Mouse (Mus musculus): ENCODE results near the gene AI413582. TPM values are rescaled to one million over a fixed set of nuclear protein-coding genes. Genes with fewer than 3 reads are reported as not detected.
A peak's percentile ranks its signal among the peaks of the same experiment; 100 is the strongest.

The AI413582 gene
- polyA plus RNA-seq, 1 experiment from 2014 or later: 65.8 TPM

DNA sequence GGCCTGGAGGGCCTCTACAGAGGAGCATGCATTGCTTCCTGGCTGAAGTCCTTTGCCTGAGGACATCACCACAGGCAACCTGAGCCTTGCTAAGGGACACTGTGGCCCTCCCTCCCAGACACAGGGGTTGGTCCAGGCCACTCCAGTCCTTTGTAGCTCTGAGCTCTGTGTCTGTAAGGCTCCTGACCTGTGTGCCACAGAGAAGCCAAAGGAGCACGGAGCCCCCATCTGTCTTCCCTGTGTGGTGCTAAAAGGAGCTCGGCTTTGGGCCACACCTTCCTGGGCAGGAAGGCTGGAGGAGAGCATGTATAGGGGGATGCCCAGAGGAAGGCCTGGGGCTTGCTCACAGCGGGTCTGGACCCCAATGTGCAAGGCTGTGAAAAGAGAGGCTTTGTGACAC, 23.6 kb downstream of the AI413582 start:
- no peaks in the 10 kb centered on the region for H3K4me1 ChIP-seq (ENCODE audit: control insufficient read depth, insufficient read depth, low read length)
- no peak overlapping the region for H3K4me3 ChIP-seq (ENCODE audit: low read depth, low read length)
- no peaks in the 10 kb centered on the region for H3K36me3 ChIP-seq (ENCODE audit: control insufficient read depth, insufficient read depth, low read length)
- WGBS: 78% methylated on average over 3 of the region's 3 CpGs
- no peak for ATAC-seq
- H3K27ac ChIP-seq (ENCODE audit: low read length): no peak overlapping the region
- no peak overlapping the region for H3K4me2 ChIP-seq (ENCODE audit: low read length)
- no peak overlapping the region for H3K9ac ChIP-seq (ENCODE audit: low read depth, low read length)
- no peaks in the 10 kb centered on the region for H3K27me3 ChIP-seq (ENCODE audit: control insufficient read depth, insufficient read depth, low read depth, low read length)
- H3K9me3 ChIP-seq (replicated peaks; ENCODE audit: control insufficient read depth, low read length, poor library complexity, severe bottlenecking): no peaks in the 10 kb centered on the region

DNA sequence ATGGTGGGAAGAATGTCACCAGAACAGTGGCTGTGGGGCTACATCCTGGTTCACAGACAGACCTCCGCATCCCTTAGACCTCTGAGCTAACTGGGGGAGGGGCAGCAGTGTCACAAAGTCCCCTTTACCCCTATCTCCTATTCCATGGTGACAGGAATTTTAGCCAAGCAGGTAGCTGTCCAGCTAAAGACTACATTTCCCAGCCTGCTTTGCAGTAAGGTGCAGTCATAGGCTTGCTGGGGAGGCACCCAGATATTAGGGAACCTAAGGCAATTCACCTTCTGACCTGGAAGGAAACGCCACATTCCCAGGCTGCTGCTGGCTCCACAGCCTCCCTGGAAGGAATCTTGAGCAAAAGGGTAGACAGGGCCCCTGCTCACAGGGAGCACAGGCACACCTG, 24.3 kb downstream of the AI413582 start:
- no peaks in the 10 kb centered on the region for H3K36me3 ChIP-seq (ENCODE audit: control insufficient read depth, insufficient read depth, low read length)
- ATAC-seq: no peak
- 75% methylated on average over 2 of the region's 2 CpGs for WGBS

GRCm38 (mm10) chr17:27534718-27535117, 30.8 kb downstream of the AI413582 start:
- Histone ChIP-seq H3K27ac (ENCODE audit: low read length) (no peak overlapping the region), H3K9ac (ENCODE audit: low read depth, low read length) (no peak overlapping the region), H3K9me3 (replicated peaks; ENCODE audit: control insufficient read depth, low read length, poor library complexity, severe bottlenecking) (no peaks in the 10 kb centered on the region), H3K36me3 (ENCODE audit: control insufficient read depth, insufficient read depth, low read length) (no peaks in the 10 kb centered on the region), H3K4me3 (ENCODE audit: low read depth, low read length) (no peak overlapping the region), H3K27me3 (ENCODE audit: control insufficient read depth, insufficient read depth, low read depth, low read length) (no peaks in the 10 kb centered on the region), H3K4me2 (ENCODE audit: low read length) (peak overlapping the region; percentile 23; the same call in 1 of the 2 replicates), H3K4me1 (ENCODE audit: control insufficient read depth, insufficient read depth, low read length) (no peaks in the 10 kb centered on the region)
- 3% methylated on average over 10 of the region's 10 CpGs for WGBS
- ATAC-seq: peak; percentile 68

More for the DNA sequence above, 24.3 kb downstream of the AI413582 start:
- no peak overlapping the region for H3K4me2 ChIP-seq (ENCODE audit: low read length)
- no peak overlapping the region for H3K27ac ChIP-seq (ENCODE audit: low read length)
- H3K27me3 ChIP-seq (ENCODE audit: control insufficient read depth, insufficient read depth, low read depth, low read length): no peaks in the 10 kb centered on the region
- H3K4me3 ChIP-seq (ENCODE audit: low read depth, low read length): no peak overlapping the region
- H3K9ac ChIP-seq (ENCODE audit: low read depth, low read length): no peak overlapping the region
- H3K4me1 ChIP-seq (ENCODE audit: control insufficient read depth, insufficient read depth, low read length): no peaks in the 10 kb centered on the region
- H3K9me3 ChIP-seq (replicated peaks; ENCODE audit: control insufficient read depth, low read length, poor library complexity, severe bottlenecking): no peaks in the 10 kb centered on the region

DNA sequence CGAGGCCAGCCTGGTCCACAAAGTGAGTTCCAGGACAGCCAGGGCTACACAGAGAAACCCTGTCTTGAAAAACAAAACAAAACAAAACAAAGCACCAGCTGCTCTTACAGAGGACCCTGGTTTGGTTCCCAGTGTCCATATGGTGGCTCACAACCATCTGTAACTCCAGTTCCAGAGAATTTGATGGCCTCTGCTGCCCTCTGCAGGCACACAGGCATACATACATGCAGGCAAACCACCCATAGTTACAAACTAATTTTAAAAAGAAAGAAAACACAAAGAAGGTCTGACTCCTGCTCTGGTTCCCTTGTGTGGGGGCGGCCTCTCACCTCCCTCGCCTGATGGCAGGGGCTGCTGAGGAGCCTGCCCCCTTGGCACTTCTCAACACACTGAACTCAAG, 32.2 kb downstream of the AI413582 start:
- ATAC-seq: no peak
- Histone ChIP-seq H3K27ac (ENCODE audit: low read length) (no peak overlapping the region), H3K9ac (ENCODE audit: low read depth, low read length) (no peak overlapping the region), H3K36me3 (ENCODE audit: control insufficient read depth, insufficient read depth, low read length) (no peaks in the 10 kb centered on the region), H3K9me3 (replicated peaks; ENCODE audit: control insufficient read depth, low read length, poor library complexity, severe bottlenecking) (no peaks in the 10 kb centered on the region), H3K4me1 (ENCODE audit: control insufficient read depth, insufficient read depth, low read length) (no peaks in the 10 kb centered on the region), H3K27me3 (ENCODE audit: control insufficient read depth, insufficient read depth, low read depth, low read length) (no peaks in the 10 kb centered on the region), H3K4me3 (ENCODE audit: low read depth, low read length) (no peak overlapping the region), H3K4me2 (ENCODE audit: low read length) (no peak overlapping the region)
- WGBS: 81% methylated on average over 3 of the region's 3 CpGs

DNA sequence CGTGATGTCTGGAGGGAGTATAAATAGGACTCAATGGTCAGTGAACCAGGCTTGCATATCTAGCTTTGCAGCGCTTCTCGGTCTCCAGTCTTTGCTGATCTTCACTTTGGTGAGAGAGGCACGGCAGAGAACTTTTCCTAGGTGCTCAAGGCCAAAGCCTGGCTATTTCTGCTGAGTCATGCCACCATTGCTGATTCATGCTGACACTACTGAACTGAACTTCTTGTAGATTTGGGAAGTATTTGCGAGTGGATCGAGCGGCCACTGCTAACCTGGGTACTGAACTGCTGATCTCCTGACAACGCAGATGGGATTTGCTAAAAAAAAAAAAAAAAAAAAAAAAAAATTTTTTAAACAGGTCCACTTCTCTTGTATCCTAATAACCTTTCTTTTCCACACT, 33.5 kb downstream of the AI413582 start:
- ATAC-seq: no peak
- WGBS: 92% methylated on average over 8 of the region's 8 CpGs

DNA sequence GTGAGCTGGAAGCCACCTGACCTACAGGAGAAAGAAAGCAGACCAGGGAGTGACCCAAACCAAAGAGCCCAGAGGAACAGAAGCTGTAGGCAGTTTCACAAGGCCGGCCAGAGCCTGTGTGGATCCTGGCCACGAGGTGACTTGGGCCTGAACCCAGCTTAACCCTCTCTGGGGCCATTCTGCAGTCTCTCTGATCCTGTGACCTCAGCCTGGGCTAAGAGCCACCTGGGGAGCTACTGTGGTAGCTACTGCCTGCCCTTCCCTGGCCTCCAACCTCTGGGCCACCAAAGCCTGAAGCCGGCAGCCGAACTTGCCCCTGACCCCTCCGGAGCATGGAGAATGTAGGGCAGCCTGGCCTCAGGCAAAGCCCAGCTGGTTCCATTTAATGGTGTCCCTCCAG, 36.8 kb downstream of the AI413582 start:
- Histone ChIP-seq H3K4me1 (ENCODE audit: control insufficient read depth, insufficient read depth, low read length) (no peaks in the 10 kb centered on the region), H3K4me3 (ENCODE audit: low read depth, low read length) (no peak overlapping the region), H3K4me2 (ENCODE audit: low read length) (no peak overlapping the region), H3K9ac (ENCODE audit: low read depth, low read length) (no peak overlapping the region), H3K36me3 (ENCODE audit: control insufficient read depth, insufficient read depth, low read length) (no peaks in the 10 kb centered on the region), H3K27ac (ENCODE audit: low read length) (no peak overlapping the region), H3K27me3 (ENCODE audit: control insufficient read depth, insufficient read depth, low read depth, low read length) (no peaks in the 10 kb centered on the region), H3K9me3 (replicated peaks; ENCODE audit: control insufficient read depth, low read length, poor library complexity, severe bottlenecking) (no peaks in the 10 kb centered on the region)
- ATAC-seq: no peak
- 74% methylated on average over 5 of the region's 5 CpGs for WGBS

More for the DNA sequence above, 33.5 kb downstream of the AI413582 start:
- H3K36me3 ChIP-seq (ENCODE audit: control insufficient read depth, insufficient read depth, low read length): no peaks in the 10 kb centered on the region
- no peak overlapping the region for H3K27ac ChIP-seq (ENCODE audit: low read length)
- no peak overlapping the region for H3K4me3 ChIP-seq (ENCODE audit: low read depth, low read length)
- no peak overlapping the region for H3K4me2 ChIP-seq (ENCODE audit: low read length)
- no peaks in the 10 kb centered on the region for H3K4me1 ChIP-seq (ENCODE audit: control insufficient read depth, insufficient read depth, low read length)
- no peaks in the 10 kb centered on the region for H3K27me3 ChIP-seq (ENCODE audit: control insufficient read depth, insufficient read depth, low read depth, low read length)
- no peaks in the 10 kb centered on the region for H3K9me3 ChIP-seq (replicated peaks; ENCODE audit: control insufficient read depth, low read length, poor library complexity, severe bottlenecking)
- H3K9ac ChIP-seq (ENCODE audit: low read depth, low read length): no peak overlapping the region

DNA sequence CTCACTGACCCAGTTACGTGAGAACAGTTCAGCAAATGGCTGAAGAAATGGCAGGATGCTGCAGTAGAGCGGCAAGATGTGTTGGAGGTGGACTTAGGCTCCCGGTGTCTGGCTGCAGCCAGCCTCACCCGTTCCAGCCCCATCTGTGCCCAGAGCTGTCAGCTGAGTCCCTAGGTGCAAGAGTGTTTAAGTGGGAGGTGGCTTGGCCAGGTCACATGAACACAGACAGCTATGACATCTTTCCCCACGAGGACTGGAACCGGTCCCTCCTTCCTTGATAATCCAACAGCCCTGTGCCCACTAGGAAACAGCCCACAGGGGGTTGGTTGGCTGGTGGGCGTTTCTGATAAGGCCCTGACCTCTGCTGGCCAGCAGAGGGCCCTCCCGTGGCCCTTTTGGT, 37.5 kb downstream of the AI413582 start:
- Histone ChIP-seq H3K4me2 (ENCODE audit: low read length) (no peak overlapping the region), H3K9me3 (replicated peaks; ENCODE audit: control insufficient read depth, low read length, poor library complexity, severe bottlenecking) (no peaks in the 10 kb centered on the region), H3K9ac (ENCODE audit: low read depth, low read length) (no peak overlapping the region), H3K27me3 (ENCODE audit: control insufficient read depth, insufficient read depth, low read depth, low read length) (no peaks in the 10 kb centered on the region), H3K4me1 (ENCODE audit: control insufficient read depth, insufficient read depth, low read length) (no peaks in the 10 kb centered on the region), H3K4me3 (ENCODE audit: low read depth, low read length) (no peak overlapping the region), H3K36me3 (ENCODE audit: control insufficient read depth, insufficient read depth, low read length) (no peaks in the 10 kb centered on the region), H3K27ac (ENCODE audit: low read length) (no peak overlapping the region)
- no peak for ATAC-seq
- WGBS: 48% methylated on average over 8 of the region's 8 CpGs

- WGBS: 70% methylated on average over 6 of the region's 6 CpGs
These were observed 38.4 kb downstream of the AI413582 start for GRCm38 (mm10) chr17:27527188-27527587.

DNA sequence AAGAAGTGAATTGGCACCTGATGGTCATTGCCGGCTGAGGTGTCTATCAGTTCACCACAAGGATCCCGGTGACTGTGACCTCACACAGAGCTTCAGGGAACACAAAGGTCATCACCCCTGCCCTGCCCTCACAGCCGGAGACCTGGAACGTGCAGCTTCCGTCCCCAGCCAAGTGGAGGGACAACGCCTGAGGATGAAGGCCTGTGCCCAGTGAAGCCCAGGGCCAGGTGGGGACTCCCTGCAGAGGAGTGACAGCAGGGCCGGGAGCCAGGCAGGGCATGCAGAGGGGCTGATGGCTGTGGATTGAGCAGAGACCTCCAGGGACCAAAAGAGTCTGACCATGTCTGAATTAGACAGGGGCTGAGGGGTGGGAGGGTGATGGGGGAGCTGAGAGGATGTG, 42.4 kb downstream of the AI413582 start:
- H3K36me3 ChIP-seq (ENCODE audit: control insufficient read depth, insufficient read depth, low read length): no peaks in the 10 kb centered on the region
- WGBS: 47% methylated on average over 7 of the region's 7 CpGs
- H3K27ac ChIP-seq (ENCODE audit: low read length): no peak overlapping the region
- H3K27me3 ChIP-seq (ENCODE audit: control insufficient read depth, insufficient read depth, low read depth, low read length): peaks cover 9% of the 10 kb centered on the region
- H3K9me3 ChIP-seq (replicated peaks; ENCODE audit: control insufficient read depth, low read length, poor library complexity, severe bottlenecking): no peaks in the 10 kb centered on the region
- ATAC-seq: no peak
- no peak overlapping the region for H3K4me2 ChIP-seq (ENCODE audit: low read length)
- H3K4me1 ChIP-seq (ENCODE audit: control insufficient read depth, insufficient read depth, low read length): peaks cover 15% of the 10 kb centered on the region
- H3K9ac ChIP-seq (ENCODE audit: low read depth, low read length): no peak overlapping the region
- H3K4me3 ChIP-seq (ENCODE audit: low read depth, low read length): no peak overlapping the region

More at GRCm38 (mm10) chr17:27527188-27527587, 38.4 kb downstream of the AI413582 start:
- Histone ChIP-seq H3K27ac (ENCODE audit: low read length) (no peak overlapping the region), H3K9ac (ENCODE audit: low read depth, low read length) (no peak overlapping the region), H3K4me1 (ENCODE audit: control insufficient read depth, insufficient read depth, low read length) (no peaks in the 10 kb centered on the region), H3K9me3 (replicated peaks; ENCODE audit: control insufficient read depth, low read length, poor library complexity, severe bottlenecking) (no peaks in the 10 kb centered on the region), H3K36me3 (ENCODE audit: control insufficient read depth, insufficient read depth, low read length) (no peaks in the 10 kb centered on the region), H3K27me3 (ENCODE audit: control insufficient read depth, insufficient read depth, low read depth, low read length) (no peaks in the 10 kb centered on the region), H3K4me3 (ENCODE audit: low read depth, low read length) (no peak overlapping the region), H3K4me2 (ENCODE audit: low read length) (no peak overlapping the region)
- no peak for ATAC-seq
